Mouse (Mus musculus): ENCODE measurements around the gene Smyd5. TPM values are rescaled to one million over a fixed set of nuclear protein-coding genes. Genes with fewer than 3 reads are reported as not detected.
"Not testable (repeated sequence)": the region's sequence is repeated elsewhere in the genome, so short reads cannot be mapped to it uniquely, and the experiment has no call there.

The Smyd5 gene
- polyA plus RNA-seq, 1 experiment from 2014 or later, result 56.4 TPM

- H3K4me3 ChIP-seq (ENCODE audit: low read depth, low read length), result no peak overlapping the region
- ATAC-seq (replicated peaks; ENCODE audit: insufficient number of reproducible peaks, low FRiP score, low TSS enrichment, low read depth) (no peak), DNase-seq (ENCODE audit: low spot score) (no peak)
- no peak overlapping the region for H3K9ac ChIP-seq (replicated peaks; ENCODE audit: low read length)
- 80% methylated on average over 1 of the region's 1 CpGs for WGBS
- H3K4me2 ChIP-seq (ENCODE audit: low read depth, low read length), result no peak overlapping the region
- no peaks in the 10 kb centered on the region for H3K27me3 ChIP-seq (ENCODE audit: control insufficient read depth, insufficient read depth, low read length)
- peaks cover 2% of the 10 kb centered on the region; the same call in 1 of the 2 replicates for H3K36me3 ChIP-seq (replicated peaks; ENCODE audit: control insufficient read depth, insufficient read depth, low read depth, low read length)
- H3K4me1 ChIP-seq (ENCODE audit: control insufficient read depth, insufficient read depth, low read length), result no peaks in the 10 kb centered on the region
- no peaks in the 10 kb centered on the region for H3K9me3 ChIP-seq (replicated peaks; ENCODE audit: control insufficient read depth, low read length)
- no peak overlapping the region for H3K27ac ChIP-seq (replicated peaks; ENCODE audit: low read depth, low read length)
Measured at GRCm38 (mm10) chr6:85436204-85436603, 4.4 kb downstream of the Smyd5 start.

GRCm38 (mm10) chr6:85436631-85437030, 4.8 kb downstream of the Smyd5 start:
- H3K4me1 ChIP-seq (ENCODE audit: control insufficient read depth, insufficient read depth, low read length), result no peaks in the 10 kb centered on the region
- peaks cover 2% of the 10 kb centered on the region for H3K36me3 ChIP-seq (replicated peaks; ENCODE audit: control insufficient read depth, insufficient read depth, low read depth, low read length)
- H3K4me2 ChIP-seq (ENCODE audit: low read depth, low read length), result no peak overlapping the region
- H3K27me3 ChIP-seq (ENCODE audit: control insufficient read depth, insufficient read depth, low read length), result no peaks in the 10 kb centered on the region
- H3K9me3 ChIP-seq (replicated peaks; ENCODE audit: control insufficient read depth, low read length), result no peaks in the 10 kb centered on the region
- H3K27ac ChIP-seq (replicated peaks; ENCODE audit: low read depth, low read length), result no peak overlapping the region
- H3K4me3 ChIP-seq (ENCODE audit: low read depth, low read length), result no peak overlapping the region
- no peak for DNase-seq (ENCODE audit: low spot score)
- H3K9ac ChIP-seq (replicated peaks; ENCODE audit: low read length), result no peak overlapping the region
- 93% methylated on average over 5 of the region's 6 CpGs for WGBS
- ATAC-seq (replicated peaks; ENCODE audit: insufficient number of reproducible peaks, low FRiP score, low TSS enrichment, low read depth), result no peak

GRCm38 (mm10) chr6:85441142-85441541, 9.4 kb downstream of the Smyd5 start:
- no peak overlapping the region for H3K4me3 ChIP-seq (ENCODE audit: low read depth, low read length)
- no peaks in the 10 kb centered on the region for H3K4me1 ChIP-seq (ENCODE audit: control insufficient read depth, insufficient read depth, low read length)
- peaks cover 2% of the 10 kb centered on the region for H3K36me3 ChIP-seq (replicated peaks; ENCODE audit: control insufficient read depth, insufficient read depth, low read depth, low read length)
- no peaks in the 10 kb centered on the region for H3K27me3 ChIP-seq (ENCODE audit: control insufficient read depth, insufficient read depth, low read length)
- no peak overlapping the region for H3K9ac ChIP-seq (replicated peaks; ENCODE audit: low read length)
- no peak for ATAC-seq (replicated peaks; ENCODE audit: insufficient number of reproducible peaks, low FRiP score, low TSS enrichment, low read depth)
- no peak overlapping the region for H3K4me2 ChIP-seq (ENCODE audit: low read depth, low read length)
- no peak overlapping the region for H3K27ac ChIP-seq (replicated peaks; ENCODE audit: low read depth, low read length)
- no peak for DNase-seq (ENCODE audit: low spot score)
- 80% methylated on average over 4 of the region's 4 CpGs for WGBS
- no peaks in the 10 kb centered on the region for H3K9me3 ChIP-seq (replicated peaks; ENCODE audit: control insufficient read depth, low read length)

- peaks cover 2% of the 10 kb centered on the region for H3K36me3 ChIP-seq (replicated peaks; ENCODE audit: control insufficient read depth, insufficient read depth, low read depth, low read length)
- H3K27me3 ChIP-seq (ENCODE audit: control insufficient read depth, insufficient read depth, low read length), result no peaks in the 10 kb centered on the region
- no peaks in the 10 kb centered on the region for H3K9me3 ChIP-seq (replicated peaks; ENCODE audit: control insufficient read depth, low read length)
- no peak overlapping the region for H3K27ac ChIP-seq (replicated peaks; ENCODE audit: low read depth, low read length)
- DNase-seq (ENCODE audit: low spot score) (no peak), ATAC-seq (replicated peaks; ENCODE audit: insufficient number of reproducible peaks, low FRiP score, low TSS enrichment, low read depth) (no peak)
- H3K9ac ChIP-seq (replicated peaks; ENCODE audit: low read length), result no peak overlapping the region
- 92% methylated on average over 3 of the region's 3 CpGs for WGBS
- H3K4me1 ChIP-seq (ENCODE audit: control insufficient read depth, insufficient read depth, low read length), result no peaks in the 10 kb centered on the region
- H3K4me3 ChIP-seq (ENCODE audit: low read depth, low read length), result no peak overlapping the region
- no peak overlapping the region for H3K4me2 ChIP-seq (ENCODE audit: low read depth, low read length)
Measured at GRCm38 (mm10) chr6:85443488-85444233, 11.9 kb downstream of the Smyd5 start.

GRCm38 (mm10) chr6:85444266-85444965, 12.6 kb downstream of the Smyd5 start:
- H3K9ac ChIP-seq (replicated peaks; ENCODE audit: low read length), result no peak overlapping the region
- H3K27me3 ChIP-seq (ENCODE audit: control insufficient read depth, insufficient read depth, low read length), result no peaks in the 10 kb centered on the region
- H3K4me1 ChIP-seq (ENCODE audit: control insufficient read depth, insufficient read depth, low read length), result no peaks in the 10 kb centered on the region
- no peak for ATAC-seq (replicated peaks; ENCODE audit: insufficient number of reproducible peaks, low FRiP score, low TSS enrichment, low read depth)
- H3K4me2 ChIP-seq (ENCODE audit: low read depth, low read length), result no peak overlapping the region
- DNase-seq (ENCODE audit: low spot score), result no peak
- H3K9me3 ChIP-seq (replicated peaks; ENCODE audit: control insufficient read depth, low read length), result no peaks in the 10 kb centered on the region
- peaks cover 2% of the 10 kb centered on the region for H3K36me3 ChIP-seq (replicated peaks; ENCODE audit: control insufficient read depth, insufficient read depth, low read depth, low read length)
- H3K4me3 ChIP-seq (ENCODE audit: low read depth, low read length), result no peak overlapping the region
- 89% methylated on average over 8 of the region's 8 CpGs for WGBS
- H3K27ac ChIP-seq (replicated peaks; ENCODE audit: low read depth, low read length), result no peak overlapping the region

- 85% methylated on average over 5 of the region's 5 CpGs for WGBS
- Histone ChIP-seq H3K36me3 (replicated peaks; ENCODE audit: control insufficient read depth, insufficient read depth, low read depth, low read length) (peaks cover 2% of the 10 kb centered on the region), H3K4me1 (ENCODE audit: control insufficient read depth, insufficient read depth, low read length) (no peaks in the 10 kb centered on the region), H3K9ac (replicated peaks; ENCODE audit: low read length) (no peak overlapping the region), H3K27me3 (ENCODE audit: control insufficient read depth, insufficient read depth, low read length) (no peaks in the 10 kb centered on the region), H3K9me3 (replicated peaks; ENCODE audit: control insufficient read depth, low read length) (no peaks in the 10 kb centered on the region), H3K4me3 (ENCODE audit: low read depth, low read length) (no peak overlapping the region), H3K27ac (replicated peaks; ENCODE audit: low read depth, low read length) (no peak overlapping the region), H3K4me2 (ENCODE audit: low read depth, low read length) (no peak overlapping the region)
- ATAC-seq (replicated peaks; ENCODE audit: insufficient number of reproducible peaks, low FRiP score, low TSS enrichment, low read depth) (peak; percentile 41; the same call in 1 of the 2 replicates), DNase-seq (ENCODE audit: low spot score) (no peak)
Measured at GRCm38 (mm10) chr6:85445286-85445685, 13.5 kb downstream of the Smyd5 start.

- Histone ChIP-seq H3K9ac (replicated peaks; ENCODE audit: low read length) (no peak overlapping the region), H3K9me3 (replicated peaks; ENCODE audit: control insufficient read depth, low read length) (no peaks in the 10 kb centered on the region), H3K4me3 (ENCODE audit: low read depth, low read length) (no peak overlapping the region), H3K27ac (replicated peaks; ENCODE audit: low read depth, low read length) (no peak overlapping the region), H3K4me2 (ENCODE audit: low read depth, low read length) (no peak overlapping the region), H3K27me3 (ENCODE audit: control insufficient read depth, insufficient read depth, low read length) (no peaks in the 10 kb centered on the region), H3K4me1 (ENCODE audit: control insufficient read depth, insufficient read depth, low read length) (no peaks in the 10 kb centered on the region), H3K36me3 (replicated peaks; ENCODE audit: control insufficient read depth, insufficient read depth, low read depth, low read length) (no peaks in the 10 kb centered on the region; the same call in none of the 2 replicates)
- ATAC-seq (replicated peaks; ENCODE audit: insufficient number of reproducible peaks, low FRiP score, low TSS enrichment, low read depth) (no peak), DNase-seq (ENCODE audit: low spot score) (no peak)
- 85% methylated on average over 6 of the region's 6 CpGs for whole genome bisulfite sequencing
Measured at GRCm38 (mm10) chr6:85447351-85447750, 15.6 kb downstream of the Smyd5 start.

- DNase-seq (ENCODE audit: low spot score); H3K27me3 ChIP-seq (ENCODE audit: control insufficient read depth, insufficient read depth, low read length); H3K4me1 ChIP-seq (ENCODE audit: control insufficient read depth, insufficient read depth, low read length); H3K9me3 ChIP-seq (replicated peaks; ENCODE audit: control insufficient read depth, low read length); H3K36me3 ChIP-seq (replicated peaks; ENCODE audit: control insufficient read depth, insufficient read depth, low read depth, low read length); H3K4me3 ChIP-seq (ENCODE audit: low read depth, low read length); ATAC-seq (replicated peaks; ENCODE audit: insufficient number of reproducible peaks, low FRiP score, low TSS enrichment, low read depth); H3K27ac ChIP-seq (replicated peaks; ENCODE audit: low read depth, low read length): not testable (repeated sequence)
- whole genome bisulfite sequencing, result 52% methylated on average over 1 of the region's 1 CpGs
- peak overlapping the region; percentile 87; the same call in 1 of the 2 replicates for H3K4me2 ChIP-seq (ENCODE audit: low read depth, low read length)
- peak overlapping the region; percentile 18; the same call in 1 of the 2 replicates for H3K9ac ChIP-seq (replicated peaks; ENCODE audit: low read length)
Measured at GRCm38 (mm10) chr6:85450140-85450539, 18.4 kb downstream of the Smyd5 start.
